In genomic region chr10:111472686-111473510, GRCm38 (mm10) we compare ENCODE assay signal across 8 mouse cellular contexts. TPM values are rescaled to one million over a fixed set of nuclear protein-coding genes. Genes with fewer than 3 reads are reported as not detected.
DNase-seq lines count a peak whose midpoint lies in the region; ATAC-seq lines count a peak whose summit lies in the region.

Gene Nap1l1, plus strand, starts transcription at chr10:111473223.

- H3K27me3 ChIP-seq in intestine, embryonic 14.5 days (replicated peaks; ENCODE audit: control insufficient read depth, insufficient read depth, low read length), result no peaks in the 10 kb centered on the region

- 1% methylated on average over 60 of the region's 80 CpGs for WGBS in intestine, embryonic 14.5 days

- peak; percentile 100 for ATAC-seq in intestine, embryonic 14.5 days (replicated peaks; ENCODE audit: low FRiP score, low TSS enrichment, low read depth)

- peak within 1 kb of the TSS; percentile 96 for H3K9ac ChIP-seq in intestine, embryonic 14.5 days (ENCODE audit: low read length)

- H3K36me3 ChIP-seq in intestine, embryonic 14.5 days (ENCODE audit: control insufficient read depth, insufficient read depth, low read length), result 0 out of 2 replicates have a peak, but pooled peaks cover 4% of the 10 kb centered on the region

- H3K4me1 ChIP-seq in intestine, embryonic 14.5 days (replicated peaks; ENCODE audit: control insufficient read depth, insufficient read depth, low read length), result peaks cover 22% of the 10 kb centered on the region

- H3K27ac ChIP-seq in intestine, embryonic 14.5 days (ENCODE audit: low read depth), result peak within 1 kb of the TSS; percentile 95

- peak; percentile 96 to 97 for DNase-seq in adrenal gland, adult 18-20 months (ENCODE audit: low spot score in 2 of 2)
- peak; percentile 98 for DNase-seq in embryo, embryonic 11 days
- peak; percentile 96 for DNase-seq in gastrocnemius, postnatal 25 days
- peak; percentile 99 for DNase-seq in intestine, embryonic 14.5 days (ENCODE audit: low spot score)
- peak; percentile 97 to 98 for DNase-seq in left cerebral cortex, postnatal 14 days (ENCODE audit: low spot score in 2 of 2)
- DNase-seq in mesoderm, embryonic 11.5 days (ENCODE audit: low read depth, low spot score), result peak; percentile 98
- peak; percentile 97 for DNase-seq in right cerebral cortex, postnatal 36 days (ENCODE audit: low spot score in 2 of 2)
- peak; percentile 97 for DNase-seq in yolk sac, embryonic 10.5 days (ENCODE audit: low spot score)

- intact Hi-C loops in left cerebral cortex, postnatal 14 days (cut with DNase I), result loop anchor here (1.0 to 2.0 kb wide), 2 partner anchors 88 to 175 kb away; partner anchors contain the start of gene Bbs10

- H3K4me2 ChIP-seq in intestine, embryonic 14.5 days (ENCODE audit: low read length), result peak within 1 kb of the TSS; percentile 78

- H3K4me3 ChIP-seq in intestine, embryonic 14.5 days (ENCODE audit: low read depth, low read length), result peak within 1 kb of the TSS; percentile 93

- no peaks in the 10 kb centered on the region for H3K9me3 ChIP-seq in intestine, embryonic 14.5 days (ENCODE audit: control insufficient read depth, low read length)

RNA-seq across cellular contexts. Expression of gene Nap1l1, which starts in this region (rescaled TPM):
- 100 to 1,000 TPM; 124 to 136 TPM for total RNA-seq in adrenal gland, adult 18-20 months (2021)
- total RNA-seq in gastrocnemius, postnatal 25 days (2021), result 10 to 100 TPM; 44.2 to 52.7 TPM
- polyA plus RNA-seq in intestine, embryonic 14.5 days (2014; fragmentation: Nextera tagmentation; extraction: Ambion mirVana), result 248 and 249 TPM in 2 replicates
- total RNA-seq in left cerebral cortex, postnatal 14 days (2021), result 100 to 1,000 TPM; 222 to 226 TPM

Comparison
In these comparisons a context has a peak if more than half of its experiments do, and no peak if none do; other contexts are left out.
1. Peak in every context shown above with its lines: DNase-seq, ATAC-seq, H3K4me3 ChIP-seq and H3K27ac ChIP-seq.